Mouse (Mus musculus): Measurements from ENCODE around the gene Rfk. TPM values are rescaled to one million over a fixed set of nuclear protein-coding genes. Genes with fewer than 3 reads are reported as not detected.

Rfk gene
- polyA plus RNA-seq (2015; fragmentation: Nextera tagmentation; extraction: Ambion mirVana): 62.6 and 67.2 TPM in 2 replicates

DNA sequence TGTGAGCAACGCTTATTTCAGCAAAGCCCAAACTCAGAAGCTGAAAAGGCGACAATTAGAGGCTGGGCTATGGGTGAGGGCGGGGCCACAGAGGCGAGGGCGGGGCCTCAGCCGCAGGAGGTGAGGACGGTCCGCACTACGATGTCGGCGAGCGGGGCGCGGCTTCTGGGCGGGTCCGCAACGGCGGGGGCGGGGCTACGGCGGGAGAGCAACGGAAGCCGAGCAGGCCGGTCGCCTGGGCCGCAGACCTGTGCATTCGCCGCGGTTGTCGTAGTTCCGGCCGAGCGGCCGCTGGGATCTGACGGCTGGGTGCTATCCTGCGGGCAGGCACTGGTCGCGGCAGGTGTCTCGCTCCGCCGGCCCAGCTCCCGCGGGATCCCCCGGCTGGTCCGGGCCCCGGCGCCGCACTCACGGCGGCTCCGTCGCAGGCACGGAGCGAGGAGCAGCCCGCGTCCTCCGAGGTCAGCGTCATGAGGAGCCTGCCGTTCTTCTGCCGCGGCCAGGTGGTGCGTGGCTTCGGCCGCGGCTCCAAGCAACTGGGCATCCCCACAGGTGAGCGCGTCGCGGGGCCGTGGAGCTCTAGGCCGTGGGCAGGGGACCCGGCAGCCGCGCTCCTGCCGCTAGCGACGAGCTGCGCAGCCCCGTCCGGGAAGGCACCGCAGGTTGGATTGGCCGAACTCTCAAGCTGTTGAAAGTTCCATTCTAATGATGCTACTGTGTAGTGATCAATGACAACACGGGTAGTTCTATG lies at the start of gene Rfk:
Gene Rfk (plus strand): TSS at position 203 of the 751 bp plus-strand sequence.
- H3K36me3 ChIP-seq: peaks cover 12% of the 10 kb centered on the region
- H3K27me3 ChIP-seq: peaks cover 23% of the 10 kb centered on the region
- under 1% methylated on average over 83 of the region's 83 CpGs for WGBS

DNA sequence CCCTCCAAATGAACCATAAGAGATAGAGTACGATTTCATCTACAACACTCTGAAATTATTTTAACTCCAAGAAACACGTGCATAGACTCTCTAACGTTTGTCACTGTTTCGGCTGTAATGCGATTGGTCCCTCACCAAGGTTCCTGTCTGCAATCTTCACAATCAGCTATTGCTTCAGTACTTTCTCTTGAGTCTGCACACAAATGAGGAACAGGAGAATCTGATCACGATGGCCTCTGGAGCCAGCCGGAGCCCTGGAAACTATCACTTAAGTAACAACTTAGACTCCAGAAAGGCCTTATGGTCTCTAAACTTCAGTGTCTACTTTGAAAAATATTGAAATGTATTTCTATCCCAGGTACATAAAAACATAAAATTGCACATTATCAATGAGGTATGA lies 49.0 kb upstream of the Rfk start:
- Histone ChIP-seq H3K27ac (no peak overlapping the region), H3K4me3 (replicated peaks) (no peak overlapping the region), H3K4me2 (replicated peaks) (no peak overlapping the region), H3K4me1 (replicated peaks) (no peaks in the 10 kb centered on the region), H3K27me3 (no peaks in the 10 kb centered on the region), H3K9me3 (no peaks in the 10 kb centered on the region), H3K9ac (replicated peaks) (no peak overlapping the region), H3K36me3 (no peaks in the 10 kb centered on the region)
- 94% methylated on average over 7 of the region's 7 CpGs for WGBS
- ATAC-seq: no peak

More for the DNA sequence above, at the start of gene Rfk:
- Histone ChIP-seq H3K4me3 (replicated peaks) (peak within 1 kb of the TSS; percentile 88), H3K4me1 (replicated peaks) (peaks cover 9% of the 10 kb centered on the region), H3K4me2 (replicated peaks) (peak within 1 kb of the TSS; percentile 65), H3K9me3 (no peaks in the 10 kb centered on the region), H3K9ac (replicated peaks) (peak within 1 kb of the TSS; percentile 88), H3K27ac (peak within 1 kb of the TSS; percentile 65)
- peak; percentile 98 for ATAC-seq

DNA sequence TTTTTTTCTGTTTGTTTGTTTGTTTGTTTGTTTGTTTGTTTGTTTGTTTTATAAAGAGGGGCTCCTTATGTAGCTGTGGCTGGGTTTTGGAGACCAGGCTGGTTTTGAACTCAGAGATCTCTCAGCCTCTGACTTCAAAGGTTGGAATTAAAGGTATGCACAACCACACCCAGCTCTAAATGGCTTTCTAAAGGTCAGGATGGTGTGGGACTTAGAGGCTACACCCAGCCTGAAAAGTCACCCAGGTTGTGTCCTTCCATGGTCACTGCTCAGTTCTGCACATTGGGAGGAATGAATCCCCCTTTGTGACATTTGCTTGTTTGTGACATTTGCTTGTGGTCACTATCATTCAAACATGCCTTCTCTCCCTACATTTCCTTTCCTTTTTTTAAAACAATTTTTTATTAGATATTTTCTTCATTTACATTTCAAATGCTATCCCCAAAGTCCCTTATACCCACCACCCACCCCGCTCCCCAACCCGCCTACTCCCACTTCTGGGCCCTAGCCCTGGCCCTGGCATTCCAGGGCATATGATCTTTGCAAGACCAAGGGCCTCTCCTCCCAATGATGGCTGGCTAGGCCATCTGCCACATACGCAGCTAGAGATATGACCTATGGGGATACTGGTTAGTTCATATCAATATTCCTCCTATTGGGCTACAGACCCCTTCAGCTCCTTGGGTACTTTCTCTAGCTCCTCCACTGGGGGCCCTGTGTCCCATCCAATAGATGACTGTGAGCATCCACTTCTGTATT lies 46.9 kb upstream of the Rfk start:
- Histone ChIP-seq H3K27ac (no peak overlapping the region), H3K9ac (replicated peaks) (no peak overlapping the region), H3K4me1 (replicated peaks) (no peaks in the 10 kb centered on the region), H3K4me3 (replicated peaks) (no peak overlapping the region), H3K36me3 (no peaks in the 10 kb centered on the region), H3K9me3 (no peaks in the 10 kb centered on the region), H3K27me3 (no peaks in the 10 kb centered on the region), H3K4me2 (replicated peaks) (no peak overlapping the region)
- WGBS: 98% methylated on average over 3 of the region's 3 CpGs
- ATAC-seq: no peak

DNA sequence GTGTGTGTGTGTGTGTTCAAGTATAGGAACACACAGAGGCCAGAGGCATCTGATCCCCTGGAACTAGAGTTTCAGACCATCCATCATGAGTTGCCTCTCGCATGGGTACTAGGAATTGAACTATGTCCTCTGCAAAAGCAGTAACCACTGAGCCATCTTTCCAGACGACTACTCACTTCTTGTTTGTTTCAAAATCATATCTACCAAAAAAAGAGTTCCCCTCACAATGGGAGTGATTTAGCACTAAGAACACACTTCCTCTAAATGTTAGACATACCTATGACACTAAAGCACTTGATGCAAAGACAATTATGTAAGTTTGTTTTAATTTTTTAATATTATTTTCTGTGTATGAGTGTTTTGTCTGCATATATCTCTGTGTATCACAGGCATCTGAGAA lies 46.0 kb upstream of the Rfk start:
- no peak overlapping the region for H3K27ac ChIP-seq
- no peaks in the 10 kb centered on the region for H3K9me3 ChIP-seq
- H3K27me3 ChIP-seq: no peaks in the 10 kb centered on the region
- ATAC-seq: no peak
- no peak overlapping the region for H3K4me3 ChIP-seq (replicated peaks)
- H3K36me3 ChIP-seq: no peaks in the 10 kb centered on the region
- H3K4me1 ChIP-seq (replicated peaks): no peaks in the 10 kb centered on the region
- WGBS: 84% methylated on average over 2 of the region's 2 CpGs
- no peak overlapping the region for H3K9ac ChIP-seq (replicated peaks)
- no peak overlapping the region for H3K4me2 ChIP-seq (replicated peaks)

DNA sequence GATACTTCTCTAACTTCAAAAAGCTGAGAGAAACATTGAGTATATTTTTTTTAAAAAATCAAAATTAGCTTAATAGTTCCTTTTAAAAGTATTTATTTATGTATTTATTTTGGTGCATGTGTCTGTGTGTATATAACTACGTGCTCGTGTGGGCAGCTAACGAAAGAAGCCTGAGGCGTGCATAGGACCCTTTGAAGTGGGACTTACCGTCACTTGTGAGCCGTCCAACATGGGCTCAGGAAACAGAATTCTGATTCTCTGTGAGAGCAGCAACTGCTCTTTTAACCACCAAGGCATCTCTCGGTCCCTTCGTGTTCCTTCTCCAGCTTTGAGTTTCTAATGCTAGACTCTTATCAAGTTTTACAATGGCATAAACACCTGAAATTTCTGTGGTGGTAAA lies 40.1 kb upstream of the Rfk start:
- no peaks in the 10 kb centered on the region for H3K36me3 ChIP-seq
- H3K27me3 ChIP-seq: peaks cover 31% of the 10 kb centered on the region
- H3K27ac ChIP-seq: no peak overlapping the region
- no peak overlapping the region for H3K4me3 ChIP-seq (replicated peaks)
- no peak overlapping the region for H3K9ac ChIP-seq (replicated peaks)
- H3K4me1 ChIP-seq (replicated peaks): peaks cover 8% of the 10 kb centered on the region
- H3K4me2 ChIP-seq (replicated peaks): no peak overlapping the region
- 77% methylated on average over 8 of the region's 8 CpGs for WGBS
- ATAC-seq: no peak
- H3K9me3 ChIP-seq: no peaks in the 10 kb centered on the region

DNA sequence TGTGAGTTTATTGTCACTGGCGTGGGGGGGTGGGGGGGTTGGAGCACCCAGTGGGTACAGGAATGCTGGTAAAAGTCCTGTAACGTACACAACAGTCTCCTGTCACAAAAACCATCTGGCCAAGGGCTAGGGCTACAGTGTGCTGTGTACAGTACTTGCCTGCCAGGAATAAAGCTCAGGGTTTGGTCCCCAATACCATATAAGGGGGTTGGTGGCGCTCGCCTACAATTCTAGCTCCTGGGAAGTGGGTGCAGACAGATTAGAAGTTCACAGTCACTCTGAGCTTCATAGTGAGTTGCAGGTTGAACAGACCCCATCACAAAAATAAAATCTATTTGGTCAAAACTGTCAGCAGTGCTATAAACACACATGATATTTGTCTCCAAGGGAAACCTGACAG lies 39.5 kb upstream of the Rfk start:
- Histone ChIP-seq H3K9me3 (no peaks in the 10 kb centered on the region), H3K9ac (replicated peaks) (no peak overlapping the region), H3K27ac (no peak overlapping the region), H3K27me3 (peaks cover 31% of the 10 kb centered on the region), H3K36me3 (no peaks in the 10 kb centered on the region), H3K4me3 (replicated peaks) (no peak overlapping the region), H3K4me1 (replicated peaks) (peaks cover 8% of the 10 kb centered on the region), H3K4me2 (replicated peaks) (no peak overlapping the region)
- ATAC-seq: no peak
- 82% methylated on average over 4 of the region's 4 CpGs for WGBS

DNA sequence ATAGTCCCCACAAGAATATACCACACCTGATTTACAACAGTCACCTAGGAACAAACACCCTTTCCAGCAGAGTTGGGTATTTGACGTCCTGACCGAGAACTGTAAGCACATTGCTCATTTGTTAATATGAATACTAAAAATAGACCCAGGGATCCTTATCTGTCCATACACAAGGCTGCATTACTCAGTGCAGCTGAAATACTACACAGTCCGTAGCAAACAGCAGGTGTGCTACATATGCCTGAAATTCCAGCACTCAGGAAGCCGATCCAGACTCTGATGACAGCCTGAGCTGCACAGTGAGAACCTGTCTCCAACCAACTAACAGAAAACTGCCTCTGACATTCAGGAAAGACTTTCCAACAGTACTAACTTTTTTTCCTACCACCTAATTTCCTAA lies 39.0 kb upstream of the Rfk start:
- ATAC-seq: no peak
- Histone ChIP-seq H3K4me1 (replicated peaks) (peaks cover 8% of the 10 kb centered on the region), H3K27ac (no peak overlapping the region), H3K9ac (replicated peaks) (no peak overlapping the region), H3K9me3 (no peaks in the 10 kb centered on the region), H3K27me3 (peaks cover 31% of the 10 kb centered on the region), H3K4me2 (replicated peaks) (no peak overlapping the region), H3K36me3 (no peaks in the 10 kb centered on the region), H3K4me3 (replicated peaks) (no peak overlapping the region)
- WGBS: 79% methylated on average over 4 of the region's 4 CpGs

DNA sequence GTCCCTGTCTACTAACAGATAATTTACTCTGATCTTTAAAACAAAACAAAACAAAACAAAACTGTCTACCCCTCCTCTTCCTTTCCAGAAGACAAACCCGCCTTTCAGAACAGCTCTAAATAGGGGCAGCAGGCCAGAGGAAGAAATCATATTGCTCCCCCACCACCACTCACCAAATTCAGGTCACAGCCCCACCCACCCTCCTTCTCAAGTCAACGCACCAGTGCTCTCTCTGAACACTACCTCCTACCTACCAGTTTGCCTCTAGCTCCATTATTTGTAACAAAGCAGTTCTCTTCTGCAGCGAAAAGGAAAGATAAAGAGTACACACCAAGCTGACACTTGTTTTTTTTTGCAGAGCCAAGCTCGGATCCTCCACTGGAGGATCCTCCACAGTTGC lies 38.5 kb upstream of the Rfk start:
- Histone ChIP-seq H3K9me3 (no peaks in the 10 kb centered on the region), H3K4me1 (replicated peaks) (peaks cover 8% of the 10 kb centered on the region), H3K36me3 (no peaks in the 10 kb centered on the region), H3K9ac (replicated peaks) (no peak overlapping the region), H3K27ac (no peak overlapping the region), H3K27me3 (peaks cover 31% of the 10 kb centered on the region), H3K4me2 (replicated peaks) (no peak overlapping the region), H3K4me3 (replicated peaks) (no peak overlapping the region)
- whole genome bisulfite sequencing: 37% methylated on average over 4 of the region's 4 CpGs
- no peak for ATAC-seq

DNA sequence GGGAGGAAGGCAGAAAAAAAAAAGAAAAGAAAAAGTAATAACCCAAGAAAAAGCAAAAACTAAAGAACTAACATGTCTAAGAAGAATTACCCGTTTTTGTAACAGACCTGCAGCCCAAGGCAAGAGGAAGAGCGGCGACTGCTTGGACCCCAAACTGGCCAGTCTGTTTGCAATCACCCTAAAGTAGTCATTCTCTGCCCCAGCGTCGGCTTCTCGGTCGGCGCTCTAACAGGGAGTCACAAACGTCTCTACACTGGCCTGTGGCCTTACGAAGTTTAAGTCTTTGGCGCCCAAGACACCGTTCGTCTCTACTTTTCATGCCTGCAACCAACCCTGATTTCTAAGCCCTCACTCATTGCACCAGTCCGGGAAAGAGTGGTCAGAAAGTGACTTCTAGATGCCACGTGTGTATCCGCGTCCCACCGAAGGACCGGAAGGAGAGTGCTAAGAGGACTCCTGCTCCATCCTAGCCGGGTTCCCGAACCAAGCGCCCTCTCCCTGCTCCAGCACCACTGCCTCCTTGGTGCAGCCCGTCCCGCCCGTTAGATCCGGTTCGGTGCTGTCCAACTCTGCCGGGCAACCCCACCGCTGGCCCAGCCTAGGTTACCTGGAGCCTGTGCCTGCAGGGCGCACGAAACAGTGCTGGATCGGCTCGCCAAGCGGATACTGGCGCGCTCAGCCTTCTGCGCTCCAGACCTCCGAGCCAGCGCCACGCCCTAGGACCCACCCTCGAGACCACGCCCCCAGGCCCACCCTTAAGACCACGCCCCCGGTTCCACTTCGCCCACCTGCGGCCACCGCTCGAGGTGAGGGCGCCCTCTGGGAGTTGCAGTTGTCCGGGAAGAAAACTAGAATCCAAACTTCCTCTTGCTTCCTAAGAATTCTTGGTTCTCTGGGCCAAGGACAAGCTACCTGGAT lies 37.6 kb upstream of the Rfk start:
- no peaks in the 10 kb centered on the region for H3K36me3 ChIP-seq
- WGBS: 1% methylated on average over 50 of the region's 50 CpGs
- H3K9ac ChIP-seq (replicated peaks): peak overlapping the region; percentile 23; the same call in 1 of the 2 replicates

DNA sequence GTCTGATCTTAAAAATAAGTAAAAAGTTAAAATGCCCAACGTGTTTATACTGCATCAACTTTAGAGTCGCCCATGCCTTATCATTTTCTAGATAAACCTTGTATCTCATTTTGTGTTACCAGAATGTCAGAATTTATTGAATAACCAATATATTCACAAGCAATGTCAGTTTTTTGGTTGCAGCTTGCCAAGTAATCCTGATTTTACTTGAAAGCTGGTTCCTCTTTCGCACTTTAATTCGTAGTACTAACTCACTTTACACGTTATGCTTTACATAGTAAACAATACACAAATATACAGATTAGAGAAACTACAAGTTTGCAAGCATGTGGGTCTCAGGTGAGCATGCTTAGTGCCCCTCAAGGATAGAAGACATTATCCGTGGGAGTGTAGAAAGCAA lies 36.9 kb upstream of the Rfk start:
- Histone ChIP-seq H3K27me3 (peaks cover 31% of the 10 kb centered on the region), H3K4me3 (replicated peaks) (no peak overlapping the region), H3K4me1 (replicated peaks) (peaks cover 8% of the 10 kb centered on the region), H3K9ac (replicated peaks) (no peak overlapping the region), H3K9me3 (no peaks in the 10 kb centered on the region), H3K36me3 (no peaks in the 10 kb centered on the region), H3K27ac (no peak overlapping the region), H3K4me2 (replicated peaks) (no peak overlapping the region)
- no peak for ATAC-seq
- 73% methylated on average over 6 of the region's 6 CpGs for WGBS

More for the DNA sequence above, 37.6 kb upstream of the Rfk start:
- peaks cover 8% of the 10 kb centered on the region for H3K4me1 ChIP-seq (replicated peaks)
- no peaks in the 10 kb centered on the region for H3K9me3 ChIP-seq
- peak overlapping the region; percentile 72 for H3K4me2 ChIP-seq (replicated peaks)
- ATAC-seq: peak; percentile 55; the same call in 1 of the 2 replicates
- H3K27me3 ChIP-seq: peaks cover 31% of the 10 kb centered on the region
- H3K27ac ChIP-seq: no peak overlapping the region
- peak overlapping the region; percentile 40 for H3K4me3 ChIP-seq (replicated peaks)

DNA sequence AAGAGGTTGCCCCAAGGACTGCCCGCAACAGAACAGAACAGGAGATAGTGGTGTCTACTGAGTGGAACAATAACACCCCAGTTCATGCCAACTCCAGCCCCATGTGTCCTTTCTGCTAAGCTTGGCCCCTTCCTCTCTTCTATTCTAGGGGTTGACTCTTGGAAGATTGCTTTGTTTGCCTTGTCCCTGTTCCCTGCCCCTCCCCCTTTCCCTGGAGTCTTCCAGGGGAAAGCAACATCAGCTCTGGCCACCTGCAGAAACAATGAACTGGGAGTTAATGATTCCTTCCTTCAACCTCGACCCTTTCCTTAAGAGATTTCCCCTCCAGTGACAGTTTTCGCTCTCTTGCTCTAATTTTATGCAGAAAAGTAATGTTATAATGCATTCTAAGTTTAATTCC lies 36.5 kb upstream of the Rfk start:
- no peak overlapping the region for H3K4me2 ChIP-seq (replicated peaks)
- H3K36me3 ChIP-seq: no peaks in the 10 kb centered on the region
- no peak overlapping the region for H3K4me3 ChIP-seq (replicated peaks)
- H3K9ac ChIP-seq (replicated peaks): no peak overlapping the region
- H3K27ac ChIP-seq: no peak overlapping the region
- no peaks in the 10 kb centered on the region for H3K9me3 ChIP-seq
- ATAC-seq: no peak
- WGBS: 47% methylated on average over 3 of the region's 3 CpGs
- peaks cover 31% of the 10 kb centered on the region for H3K27me3 ChIP-seq
- H3K4me1 ChIP-seq (replicated peaks): peaks cover 8% of the 10 kb centered on the region

Data from midbrain, embryonic 13.5 days (tissue).